Mouse (Mus musculus): ENCODE data around the gene Zfp418.

The Zfp418 gene

GRCm38 (mm10) chr7:7171227-7172147, at the start of gene Zfp418:
TSS of gene Zfp418 (plus strand) at chr7:7171330.
- DNase-seq (ENCODE audit: low read depth, low spot score), result peak; percentile 84

- DNase-seq (ENCODE audit: low read depth, low spot score), result no peak
These were observed 49.5 kb upstream of the Zfp418 start for GRCm38 (mm10) chr7:7121602-7121980.

- DNase-seq (ENCODE audit: low read depth, low spot score), result peak; percentile 66
These were observed 40.5 kb upstream of the Zfp418 start for GRCm38 (mm10) chr7:7130491-7131124.

- peak; percentile 83 for DNase-seq (ENCODE audit: low read depth, low spot score)
These were observed 38.4 kb upstream of the Zfp418 start for GRCm38 (mm10) chr7:7132751-7133150.

GRCm38 (mm10) chr7:7136379-7136866, 34.7 kb upstream of the Zfp418 start, which contains the start of gene Zfp773:
TSS of gene Zfp773 (minus strand) at chr7:7136755.
- DNase-seq (ENCODE audit: low read depth, low spot score), result peak; percentile 77

- DNase-seq (ENCODE audit: low read depth, low spot score), result no peak
These were observed 26.9 kb upstream of the Zfp418 start for GRCm38 (mm10) chr7:7144215-7144614.

GRCm38 (mm10) chr7:7145991-7146608, 25.0 kb upstream of the Zfp418 start:
- no peak for DNase-seq (ENCODE audit: low read depth, low spot score)

GRCm38 (mm10) chr7:7185897-7186296, 14.8 kb downstream of the Zfp418 start:
- DNase-seq (ENCODE audit: low read depth, low spot score), result no peak

- DNase-seq (ENCODE audit: low read depth, low spot score), result no peak
These were observed 16.5 kb downstream of the Zfp418 start for GRCm38 (mm10) chr7:7187417-7188190.

- peak; percentile 87 for DNase-seq (ENCODE audit: low read depth, low spot score)
These were observed 17.2 kb downstream of the Zfp418 start for GRCm38 (mm10) chr7:7188191-7188942.

GRCm38 (mm10) chr7:7209313-7210151, 38.4 kb downstream of the Zfp418 start, which contains the start of gene Zfp772:
TSS of gene Zfp772 (minus strand) at chr7:7209998.
- DNase-seq (ENCODE audit: low read depth, low spot score), result peak; percentile 45
